Mouse (Mus musculus): Measurements from ENCODE around the gene Abcf2. TPM values are rescaled to one million over a fixed set of nuclear protein-coding genes. Genes with fewer than 3 reads are reported as not detected.
A peak's percentile ranks its signal among the peaks of the same experiment; 100 is the strongest.

The Abcf2 gene
- polyA plus RNA-seq (2015; fragmentation: Nextera tagmentation; extraction: Ambion mirVana) = 74.4 and 79.6 TPM in 2 replicates

DNA sequence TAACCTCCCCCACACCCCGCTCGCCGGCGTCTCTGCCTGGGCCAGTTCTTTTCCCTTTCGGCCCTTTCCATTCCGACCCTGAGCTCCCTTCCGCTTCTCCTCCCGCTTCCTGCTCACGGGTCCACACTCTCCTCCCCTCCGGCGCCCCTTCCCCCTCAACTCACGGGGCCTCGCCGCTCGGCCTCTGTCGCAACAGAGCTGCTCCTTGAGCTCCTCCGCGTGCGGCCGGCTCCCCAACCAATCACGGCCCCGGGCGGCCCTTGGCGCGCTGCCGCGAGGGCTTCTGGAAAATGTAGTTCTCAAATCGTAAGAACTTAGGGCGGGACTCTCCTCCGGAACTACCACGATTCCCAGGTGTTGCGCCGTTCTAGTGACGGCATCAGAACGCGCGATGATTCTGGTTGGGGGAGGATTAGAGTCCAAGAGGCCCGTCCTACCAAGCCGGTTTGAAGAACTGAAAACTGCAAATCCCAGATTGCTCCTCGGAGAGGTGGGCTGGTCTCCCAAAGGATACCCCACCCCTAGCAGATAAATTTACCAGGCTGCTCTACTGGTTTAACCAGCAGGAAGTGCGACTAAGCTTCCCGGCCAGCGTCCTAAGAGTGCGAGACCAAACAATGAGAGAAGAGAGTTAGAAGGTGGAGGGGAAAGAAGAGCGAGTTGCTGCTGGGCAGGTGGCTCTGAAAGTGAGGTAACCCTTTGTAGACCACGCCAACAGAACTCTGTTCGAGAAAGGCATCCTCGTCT, at the start of gene Abcf2:
Abcf2 (minus strand) TSS at position 285 of the 747 bp plus-strand sequence.
- TF ChIP-seq CTCF (IDR thresholded peaks at IDR 0.05; ENCODE audit: low read depth) = no peak
- peak within 1 kb of the TSS; percentile 71 for H3K9ac ChIP-seq (ENCODE audit: low read depth, low read length)
- peak within 1 kb of the TSS; percentile 80 for H3K27ac ChIP-seq
- no peaks in the 10 kb centered on the region for H3K27me3 ChIP-seq (ENCODE audit: insufficient read depth, low read length)
- H3K36me3 ChIP-seq (ENCODE audit: insufficient read depth, low read length) = peaks cover 17% of the 10 kb centered on the region
- peaks cover 7% of the 10 kb centered on the region; the same call in 1 of the 2 replicates for H3K4me1 ChIP-seq (replicated peaks; ENCODE audit: insufficient read depth, low read length)
- H3K9me3 ChIP-seq (replicated peaks; ENCODE audit: low read length) = no peaks in the 10 kb centered on the region
- H3K4me2 ChIP-seq (ENCODE audit: low read length) = peak within 1 kb of the TSS; percentile 69
- ATAC-seq (replicated peaks; ENCODE audit: low FRiP score, low read depth) (peak; percentile 96), DNase-seq (ENCODE audit: low spot score) (peak; percentile 100)
- H3K4me3 ChIP-seq (replicated peaks; ENCODE audit: low read depth, low read length) = peak within 1 kb of the TSS; percentile 60
- under 1% methylated on average over 48 of the region's 48 CpGs for WGBS

DNA sequence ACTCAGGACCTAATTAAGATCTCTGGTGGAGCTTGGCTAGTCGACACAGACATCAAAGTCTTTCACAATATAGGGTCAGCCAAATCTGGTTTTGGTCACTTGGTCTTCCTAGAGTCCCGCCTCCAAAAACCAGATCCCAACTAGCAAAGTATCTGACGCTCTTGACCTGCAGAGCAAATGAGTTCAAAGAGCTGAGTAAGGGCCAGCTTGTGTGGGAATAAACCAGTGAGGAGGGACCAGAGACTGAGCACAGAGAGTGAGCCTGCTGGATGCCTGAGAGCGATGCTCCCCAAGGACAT, 47.5 kb upstream of the Abcf2 start:
- Histone ChIP-seq H3K4me1 (replicated peaks; ENCODE audit: insufficient read depth, low read length) (no peaks in the 10 kb centered on the region), H3K27ac (no peak overlapping the region), H3K9ac (ENCODE audit: low read depth, low read length) (no peak overlapping the region), H3K36me3 (ENCODE audit: insufficient read depth, low read length) (no peaks in the 10 kb centered on the region), H3K4me2 (ENCODE audit: low read length) (peak overlapping the region; percentile 77; the same call in 1 of the 2 replicates), H3K4me3 (replicated peaks; ENCODE audit: low read depth, low read length) (no peak overlapping the region), H3K9me3 (replicated peaks; ENCODE audit: low read length) (no peaks in the 10 kb centered on the region), H3K27me3 (ENCODE audit: insufficient read depth, low read length) (no peaks in the 10 kb centered on the region)
- no peak for TF ChIP-seq CTCF (IDR thresholded peaks at IDR 0.05; ENCODE audit: low read depth)
- WGBS = 28% methylated on average over 4 of the region's 4 CpGs
- DNase-seq (ENCODE audit: low spot score) = no peak
- ATAC-seq (replicated peaks; ENCODE audit: low FRiP score, low read depth) = no peak

DNA sequence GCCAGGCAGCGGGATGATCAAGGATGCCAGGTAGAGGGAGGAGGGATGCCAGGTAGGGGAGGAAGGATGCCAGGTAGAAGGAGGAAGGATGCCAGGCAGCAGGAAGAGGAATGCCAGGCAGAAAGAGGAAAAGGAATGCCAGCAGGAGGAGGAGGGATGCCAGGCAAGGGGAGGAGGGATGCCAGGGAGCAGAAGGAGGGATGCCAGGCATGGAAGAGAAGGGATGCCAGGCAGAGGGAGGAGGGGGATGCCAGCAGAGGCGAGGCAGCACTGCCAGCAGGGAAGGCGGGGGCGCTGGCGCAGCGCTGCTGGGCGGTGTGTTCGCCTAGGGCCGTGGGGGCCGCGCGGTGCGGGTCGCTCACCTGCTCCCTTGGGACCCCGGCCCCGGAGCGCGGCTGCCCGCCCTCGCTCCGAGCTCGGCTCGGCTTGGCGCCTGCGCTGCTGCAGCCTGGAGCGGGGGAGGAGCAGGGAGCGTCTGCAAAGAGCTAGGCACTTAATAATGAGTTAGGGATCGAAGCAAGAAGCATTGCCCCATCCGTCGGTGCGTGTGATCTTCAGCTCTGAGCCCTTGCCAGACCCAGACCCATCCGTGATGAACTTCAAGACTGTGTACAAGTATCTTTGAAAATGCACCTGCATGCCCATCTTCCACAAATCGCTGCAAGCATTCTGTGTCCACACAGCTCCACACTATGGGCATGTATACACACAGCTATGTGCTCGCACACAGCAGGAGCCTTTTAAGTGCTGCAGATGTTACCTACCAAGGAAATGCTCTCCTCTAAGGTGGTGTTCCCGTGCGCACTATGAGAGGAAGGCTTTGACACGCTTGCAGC, 46.9 kb upstream of the Abcf2 start, which contains the start of gene Smarcd3:
Smarcd3 (minus strand) TSS at position 426 of the 836 bp plus-strand sequence.
- WGBS = 2% methylated on average over 33 of the region's 37 CpGs
- H3K9me3 ChIP-seq (replicated peaks; ENCODE audit: low read length) = no peaks in the 10 kb centered on the region
- H3K4me3 ChIP-seq (replicated peaks; ENCODE audit: low read depth, low read length) = peak within 1 kb of the TSS; percentile 44
- no peak for TF ChIP-seq CTCF (IDR thresholded peaks at IDR 0.05; ENCODE audit: low read depth)
- H3K4me1 ChIP-seq (replicated peaks; ENCODE audit: insufficient read depth, low read length) = no peaks in the 10 kb centered on the region
- DNase-seq (ENCODE audit: low spot score) = peak; percentile 82
- H3K27me3 ChIP-seq (ENCODE audit: insufficient read depth, low read length) = no peaks in the 10 kb centered on the region
- ATAC-seq (replicated peaks; ENCODE audit: low FRiP score, low read depth) = peak; percentile 56
- peak within 1 kb of the TSS; percentile 57; the same call in 1 of the 2 replicates for H3K9ac ChIP-seq (ENCODE audit: low read depth, low read length)
- H3K27ac ChIP-seq = no peak within 1 kb of the TSS
- H3K36me3 ChIP-seq (ENCODE audit: insufficient read depth, low read length) = no peaks in the 10 kb centered on the region
- peak within 1 kb of the TSS; percentile 77 for H3K4me2 ChIP-seq (ENCODE audit: low read length)

- ATAC-seq (replicated peaks; ENCODE audit: low FRiP score, low read depth) = no peak
These were observed 46.0 kb upstream of the Abcf2 start for GRCm38 (mm10) chr5:24623041-24623985.

DNA sequence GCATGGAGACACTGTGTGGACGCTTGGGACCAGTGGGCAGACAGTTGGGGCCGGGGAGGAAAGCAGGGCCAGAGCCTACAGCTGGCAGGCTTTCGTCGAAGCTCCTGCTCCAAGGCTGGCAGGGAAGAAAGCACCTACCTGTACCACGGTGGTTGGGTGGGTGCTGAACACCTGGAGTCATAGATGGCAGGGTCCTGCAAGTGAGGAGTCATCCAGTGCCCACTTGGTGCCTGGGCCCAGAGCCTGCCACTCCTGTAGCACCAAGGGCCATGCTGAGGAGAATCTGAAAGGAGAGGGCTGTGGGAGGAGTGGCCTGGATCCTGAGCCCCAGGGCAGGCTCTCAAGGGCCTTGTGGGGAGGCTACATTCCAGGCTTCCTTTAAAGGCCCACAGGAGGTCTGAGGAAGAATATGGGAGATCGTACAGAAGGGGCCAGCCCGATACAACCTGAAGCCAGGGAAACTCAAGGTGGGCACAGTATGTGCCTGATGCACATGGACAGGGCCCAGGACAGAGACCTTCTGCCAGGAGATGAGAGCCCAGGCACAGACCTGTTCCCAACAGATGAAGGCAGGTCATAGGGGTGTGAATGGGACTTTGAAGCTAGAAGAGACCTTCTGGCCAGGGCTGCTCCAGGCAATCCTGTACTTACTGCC, 45.2 kb upstream of the Abcf2 start:
- Histone ChIP-seq H3K4me3 (replicated peaks; ENCODE audit: low read depth, low read length) (no peak overlapping the region), H3K4me2 (ENCODE audit: low read length) (no peak overlapping the region), H3K9ac (ENCODE audit: low read depth, low read length) (no peak overlapping the region), H3K9me3 (replicated peaks; ENCODE audit: low read length) (no peaks in the 10 kb centered on the region), H3K4me1 (replicated peaks; ENCODE audit: insufficient read depth, low read length) (no peaks in the 10 kb centered on the region), H3K36me3 (ENCODE audit: insufficient read depth, low read length) (no peaks in the 10 kb centered on the region), H3K27me3 (ENCODE audit: insufficient read depth, low read length) (no peaks in the 10 kb centered on the region), H3K27ac (no peak overlapping the region)
- ATAC-seq (replicated peaks; ENCODE audit: low FRiP score, low read depth) (no peak), DNase-seq (ENCODE audit: low spot score) (no peak)
- no peak for TF ChIP-seq CTCF (IDR thresholded peaks at IDR 0.05; ENCODE audit: low read depth)
- WGBS = 77% methylated on average over 7 of the region's 7 CpGs

More at GRCm38 (mm10) chr5:24623041-24623985, 46.0 kb upstream of the Abcf2 start:
- Histone ChIP-seq H3K4me3 (replicated peaks; ENCODE audit: low read depth, low read length) (no peak overlapping the region; the same call in 1 of the 2 replicates), H3K9me3 (replicated peaks; ENCODE audit: low read length) (no peaks in the 10 kb centered on the region), H3K4me2 (ENCODE audit: low read length) (peak overlapping the region; percentile 77; the same call in 1 of the 2 replicates), H3K4me1 (replicated peaks; ENCODE audit: insufficient read depth, low read length) (no peaks in the 10 kb centered on the region), H3K27ac (no peak overlapping the region), H3K27me3 (ENCODE audit: insufficient read depth, low read length) (no peaks in the 10 kb centered on the region), H3K36me3 (ENCODE audit: insufficient read depth, low read length) (no peaks in the 10 kb centered on the region), H3K9ac (ENCODE audit: low read depth, low read length) (no peak overlapping the region)
- no peak for DNase-seq (ENCODE audit: low spot score)
- WGBS = 45% methylated on average over 8 of the region's 8 CpGs
- no peak for TF ChIP-seq CTCF (IDR thresholded peaks at IDR 0.05; ENCODE audit: low read depth)

All from kidney, postnatal 0 days (tissue).